Mouse (Mus musculus) liver, embryonic 15.5 days (tissue): ENCODE data around the gene Sde2. TPM values are rescaled to one million over a fixed set of nuclear protein-coding genes. Genes with fewer than 3 reads are reported as not detected.

Source experiments
- ATAC-seq: fragments of 200-750 bp; cut with Nextera tagmentation; 2 replicates; pipeline ENCODE4 v1.8.0; 2017; ENCODE audit warnings: moderate number of reproducible peaks, mild to moderate bottlenecking, moderate library complexity; ENCODE audit not compliant: insufficient read depth
- H3K27ac ChIP-seq: fragments of 300-500 bp; sonication (generic); replicated peaks from 2 replicates; pipeline ENCODE4 v1.5.1; 2015; ENCODE audit warnings: mild to moderate bottlenecking, inconsistent platforms
- H3K27me3 ChIP-seq: fragments of 300-500 bp; sonication (generic); 2 replicates; pipeline ENCODE4 v1.6.1; 2015; ENCODE audit warnings: mild to moderate bottlenecking, inconsistent platforms
- H3K36me3 ChIP-seq: fragments of 300-500 bp; sonication (generic); replicated peaks from 2 replicates; pipeline ENCODE4 v1.6.1; 2015; ENCODE audit warnings: moderate library complexity, mild to moderate bottlenecking, inconsistent platforms
- H3K4me1 ChIP-seq: fragments of 300-500 bp; sonication (generic); replicated peaks from 2 replicates; pipeline ENCODE4 v1.6.1; 2015; ENCODE audit warnings: inconsistent platforms
- H3K4me2 ChIP-seq: fragments of 300-500 bp; sonication (generic); 2 replicates; pipeline ENCODE4 v1.6.1; 2015; ENCODE audit warnings: moderate library complexity, mild to moderate bottlenecking, inconsistent platforms
- H3K4me3 ChIP-seq: fragments of 300-500 bp; sonication (generic); replicated peaks from 2 replicates; pipeline ENCODE4 v1.5.1; 2015; ENCODE audit warnings: mild to moderate bottlenecking, inconsistent platforms
- H3K9ac ChIP-seq: fragments of 300-500 bp; sonication (generic); 2 replicates; pipeline ENCODE4 v1.6.1; 2015; ENCODE audit warnings: moderate library complexity, mild to moderate bottlenecking, inconsistent platforms
- H3K9me3 ChIP-seq: fragments of 300-500 bp; sonication (generic); replicated peaks from 2 replicates; pipeline ENCODE4 v1.6.1; 2016; ENCODE audit warnings: inconsistent platforms
- WGBS: fragments of 180-500 bp; shearing (Covaris S2); methylation state at CpG from one replicate; pipeline ENCODE4 v1.1.7; 2015; ENCODE audit warnings: mixed read lengths; ENCODE audit not compliant: insufficient replicate concordance; 5-methylcytosine and 5-hydroxymethylcytosine counted together
- polyA plus RNA-seq: library from polyadenylated mRNA; unstranded; fragments of >200 nt; fragmentation: Nextera tagmentation; extraction: Ambion mirVana; gene quantifications from 2 replicates; pipeline ENCODE4 v1.2.1, GENCODE M21; 2015

Gene Sde2
- polyA plus RNA-seq, 1 experiment from 2014 or later: 22.4 TPM

GRCm38 (mm10) chr1:180815371-180816024 lies 35.4 kb upstream of the Sde2 start:
- Histone ChIP-seq H3K27me3 (no peaks in the 10 kb centered on the region), H3K9me3 (no peaks in the 10 kb centered on the region), H3K27ac (peak overlapping the region; percentile 24; the same call in 1 of the 2 replicates), H3K4me3 (no peak overlapping the region), H3K36me3 (peaks cover 8% of the 10 kb centered on the region), H3K4me2 (peak overlapping the region; percentile 77), H3K9ac (no peak overlapping the region; the same call in 1 of the 2 replicates), H3K4me1 (peaks cover 67% of the 10 kb centered on the region)
- 86% methylated on average over 12 of the region's 12 CpGs for WGBS
- no peak for ATAC-seq

GRCm38 (mm10) chr1:180818000-180818399 lies 32.9 kb upstream of the Sde2 start:
- Histone ChIP-seq H3K27ac (peak overlapping the region; percentile 95), H3K4me2 (peak overlapping the region; percentile 61), H3K4me3 (peak overlapping the region; percentile 17), H3K36me3 (no peaks in the 10 kb centered on the region), H3K9me3 (no peaks in the 10 kb centered on the region), H3K27me3 (no peaks in the 10 kb centered on the region), H3K4me1 (peaks cover 88% of the 10 kb centered on the region), H3K9ac (peak overlapping the region; percentile 55)
- ATAC-seq: peak; percentile 69
- WGBS: 33% methylated on average over 2 of the region's 2 CpGs

DNA sequence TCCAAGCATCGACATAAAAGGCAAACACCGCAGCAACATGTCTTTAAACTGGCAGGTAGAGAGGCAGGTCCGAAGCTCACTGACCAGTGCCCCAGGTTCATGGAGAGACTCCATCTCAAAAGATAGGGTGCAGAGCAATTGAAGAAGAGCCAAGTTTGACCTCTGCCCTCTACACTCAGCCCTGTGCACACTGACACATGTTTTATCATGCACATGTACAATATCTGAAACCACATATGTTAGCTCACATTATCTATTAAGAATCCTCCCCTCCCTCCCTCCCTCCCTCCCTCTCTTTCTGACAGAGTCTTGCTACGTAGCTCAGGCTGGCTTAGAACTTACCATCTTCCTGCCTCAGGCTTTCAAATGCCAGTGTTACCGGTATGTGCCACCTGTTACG lies 29.8 kb upstream of the Sde2 start:
- no peaks in the 10 kb centered on the region for H3K36me3 ChIP-seq
- no peak overlapping the region for H3K4me3 ChIP-seq
- peak; percentile 81 for ATAC-seq
- H3K4me2 ChIP-seq: peak overlapping the region; percentile 44
- no peaks in the 10 kb centered on the region for H3K9me3 ChIP-seq
- H3K27me3 ChIP-seq: no peaks in the 10 kb centered on the region
- H3K27ac ChIP-seq: peak overlapping the region; percentile 91
- WGBS: 52% methylated on average over 6 of the region's 6 CpGs
- H3K4me1 ChIP-seq: peaks cover 96% of the 10 kb centered on the region
- H3K9ac ChIP-seq: peak overlapping the region; percentile 25; the same call in 1 of the 2 replicates

- H3K36me3 ChIP-seq: no peaks in the 10 kb centered on the region
- H3K27ac ChIP-seq: peak overlapping the region; percentile 91
- H3K9ac ChIP-seq: no peak overlapping the region
- no peaks in the 10 kb centered on the region for H3K27me3 ChIP-seq
- ATAC-seq: no peak
- 0 out of 2 replicates have a peak, but pooled peaks cover 2% of the 10 kb centered on the region for H3K9me3 ChIP-seq
- H3K4me1 ChIP-seq: peaks cover 91% of the 10 kb centered on the region
- H3K4me3 ChIP-seq: no peak overlapping the region
- WGBS: 58% methylated on average over 5 of the region's 5 CpGs
- H3K4me2 ChIP-seq: no peak overlapping the region
These were observed 28.7 kb upstream of the Sde2 start for GRCm38 (mm10) chr1:180822276-180822675.

GRCm38 (mm10) chr1:180823716-180824115 lies 27.2 kb upstream of the Sde2 start:
- ATAC-seq: no peak
- Histone ChIP-seq H3K9ac (no peak overlapping the region; the same call in 1 of the 2 replicates), H3K27me3 (no peaks in the 10 kb centered on the region), H3K4me3 (no peak overlapping the region), H3K36me3 (no peaks in the 10 kb centered on the region), H3K9me3 (0 out of 2 replicates have a peak, but pooled peaks cover 2% of the 10 kb centered on the region), H3K27ac (peak overlapping the region; percentile 91), H3K4me1 (peaks cover 78% of the 10 kb centered on the region), H3K4me2 (no peak overlapping the region)
- WGBS: 73% methylated on average over 3 of the region's 3 CpGs

DNA sequence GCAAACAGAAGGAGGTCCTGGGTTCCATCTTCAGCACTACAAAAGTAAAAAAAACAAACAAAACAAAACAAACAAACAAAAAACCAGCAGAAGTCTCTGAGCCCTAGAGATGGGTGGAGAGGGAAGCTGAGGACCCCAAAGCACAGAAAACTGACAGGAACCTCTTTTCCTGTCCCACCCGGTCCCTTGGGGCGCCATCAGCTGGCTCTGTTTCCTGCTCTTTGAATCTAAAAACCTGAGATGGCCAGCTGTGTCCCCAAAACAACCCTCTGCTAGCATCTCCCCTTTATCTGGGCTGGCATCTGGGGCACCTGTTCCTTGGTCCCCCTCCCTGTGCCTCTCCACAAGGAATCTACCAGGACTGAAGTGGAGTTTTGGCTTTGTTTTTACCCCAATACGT lies 26.2 kb upstream of the Sde2 start:
- Histone ChIP-seq H3K36me3 (no peaks in the 10 kb centered on the region), H3K9ac (peak overlapping the region; percentile 25), H3K4me1 (peaks cover 73% of the 10 kb centered on the region)

DNA sequence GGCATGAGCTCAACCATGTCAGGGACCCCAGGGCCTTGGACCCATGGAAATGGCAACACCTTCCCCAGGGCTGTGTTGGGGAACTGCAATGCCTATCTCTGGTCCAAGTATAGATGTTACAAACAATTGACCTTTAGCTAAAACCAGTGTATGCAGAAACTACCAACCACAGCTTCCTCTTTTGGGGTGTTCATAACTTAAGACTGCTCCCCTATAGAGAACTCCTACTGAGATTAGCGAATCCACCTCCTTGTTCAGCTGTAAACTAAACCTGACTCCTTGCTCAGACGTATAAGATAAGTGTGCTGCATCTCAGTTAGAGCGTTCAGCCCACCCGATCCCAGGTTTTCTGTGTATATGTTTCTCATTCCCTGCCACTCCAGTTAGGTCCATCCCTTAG lies 24.3 kb upstream of the Sde2 start:
- H3K4me2 ChIP-seq: no peak overlapping the region
- peaks cover 73% of the 10 kb centered on the region for H3K4me1 ChIP-seq
- ATAC-seq: no peak
- H3K36me3 ChIP-seq: no peaks in the 10 kb centered on the region
- H3K4me3 ChIP-seq: no peak overlapping the region
- H3K9ac ChIP-seq: no peak overlapping the region
- H3K27ac ChIP-seq: peak overlapping the region; percentile 35; the same call in 1 of the 2 replicates
- 53% methylated on average over 4 of the region's 4 CpGs for WGBS
- 0 out of 2 replicates have a peak, but pooled peaks cover 2% of the 10 kb centered on the region for H3K9me3 ChIP-seq
- 0 out of 2 replicates have a peak, but pooled peaks cover 6% of the 10 kb centered on the region for H3K27me3 ChIP-seq

More for the DNA sequence above, 26.2 kb upstream of the Sde2 start:
- WGBS: 56% methylated on average over 3 of the region's 3 CpGs
- Histone ChIP-seq H3K4me2 (peak overlapping the region; percentile 12; the same call in 1 of the 2 replicates), H3K27me3 (no peaks in the 10 kb centered on the region), H3K27ac (peak overlapping the region; percentile 65), H3K4me3 (no peak overlapping the region), H3K9me3 (0 out of 2 replicates have a peak, but pooled peaks cover 2% of the 10 kb centered on the region)
- ATAC-seq: no peak

DNA sequence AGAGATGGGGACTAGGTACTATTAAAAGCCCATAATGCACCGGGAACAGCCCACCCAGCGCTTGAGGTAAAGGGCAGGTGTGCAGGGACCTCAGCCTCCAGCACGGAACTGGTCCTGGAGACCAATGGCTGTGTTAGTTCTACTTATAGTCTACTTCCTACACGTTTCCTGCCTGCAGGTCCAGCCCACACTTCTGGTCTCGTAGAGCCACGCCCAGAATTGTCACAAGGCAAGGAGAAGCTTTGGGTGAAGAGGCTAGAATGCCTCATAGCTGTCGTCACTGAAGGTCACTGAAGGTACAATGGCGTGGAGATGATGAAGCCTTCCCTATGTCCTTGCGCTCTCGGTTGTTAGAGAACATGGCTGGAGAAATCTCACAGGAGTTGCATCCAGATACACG lies 21.2 kb upstream of the Sde2 start:
- Histone ChIP-seq H3K9me3 (0 out of 2 replicates have a peak, but pooled peaks cover 2% of the 10 kb centered on the region), H3K4me3 (peak overlapping the region; percentile 32), H3K27ac (peak overlapping the region; percentile 72), H3K9ac (peak overlapping the region; percentile 40), H3K4me2 (peak overlapping the region; percentile 71), H3K27me3 (peaks cover 13% of the 10 kb centered on the region; the same call in 1 of the 2 replicates), H3K36me3 (no peaks in the 10 kb centered on the region), H3K4me1 (peaks cover 47% of the 10 kb centered on the region)
- peak; percentile 82 for ATAC-seq
- 33% methylated on average over 11 of the region's 11 CpGs for WGBS

DNA sequence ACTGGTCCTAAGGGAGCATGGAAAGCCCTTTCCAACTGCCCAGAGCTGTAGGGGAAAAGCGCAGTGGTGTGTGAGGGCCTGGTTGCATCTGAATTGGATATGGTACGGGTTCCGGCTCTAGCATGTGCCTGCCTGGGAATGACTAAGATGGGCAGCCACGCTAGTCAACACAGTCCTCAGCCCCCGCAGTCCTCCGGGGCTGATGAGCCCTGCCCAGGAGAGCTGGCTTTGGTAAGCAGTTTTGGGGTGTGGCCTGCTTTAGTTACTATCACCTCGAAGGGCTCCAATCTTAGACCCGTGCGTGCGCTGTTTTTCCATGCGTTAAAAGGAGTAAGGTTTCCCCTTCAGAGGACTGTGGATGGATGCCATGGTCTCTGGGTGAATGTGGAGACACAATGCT lies 20.8 kb upstream of the Sde2 start:
- H3K9ac ChIP-seq: peak overlapping the region; percentile 40
- WGBS: 48% methylated on average over 11 of the region's 11 CpGs
- 0 out of 2 replicates have a peak, but pooled peaks cover 2% of the 10 kb centered on the region for H3K9me3 ChIP-seq
- H3K4me2 ChIP-seq: peak overlapping the region; percentile 71
- peaks cover 46% of the 10 kb centered on the region for H3K4me1 ChIP-seq
- H3K27ac ChIP-seq: peak overlapping the region; percentile 72
- ATAC-seq: peak; percentile 84
- no peaks in the 10 kb centered on the region for H3K36me3 ChIP-seq
- H3K27me3 ChIP-seq: peaks cover 13% of the 10 kb centered on the region; the same call in 1 of the 2 replicates
- H3K4me3 ChIP-seq: peak overlapping the region; percentile 32

GRCm38 (mm10) chr1:180830588-180831346 lies 20.2 kb upstream of the Sde2 start:
- peak overlapping the region; percentile 72; the same call in 1 of the 2 replicates for H3K27ac ChIP-seq
- 60% methylated on average over 14 of the region's 14 CpGs for WGBS
- H3K4me3 ChIP-seq: peak overlapping the region; percentile 32
- H3K9me3 ChIP-seq: 0 out of 2 replicates have a peak, but pooled peaks cover 2% of the 10 kb centered on the region
- H3K36me3 ChIP-seq: no peaks in the 10 kb centered on the region
- H3K9ac ChIP-seq: peak overlapping the region; percentile 40
- peaks cover 47% of the 10 kb centered on the region for H3K4me1 ChIP-seq
- H3K4me2 ChIP-seq: peak overlapping the region; percentile 71
- H3K27me3 ChIP-seq: peaks cover 13% of the 10 kb centered on the region; the same call in 1 of the 2 replicates
- ATAC-seq: no peak
